Mouse (Mus musculus) C2C12 (cell line): Measurements from ENCODE around the gene Clcn7. TPM values are rescaled to one million over a fixed set of nuclear protein-coding genes. Genes with fewer than 3 reads are reported as not detected.

ENCODE experiments used
- H3K27me3 ChIP-seq: one replicate; pipeline ENCODE4 v1.6.1; 2011; ENCODE audit not compliant: control insufficient read depth, insufficient read depth, insufficient read length
- H3K36me3 ChIP-seq: one replicate; pipeline ENCODE4 v1.6.1; 2011; ENCODE audit not compliant: control insufficient read depth, insufficient read depth
- H3K4me3 ChIP-seq: one replicate; pipeline ENCODE4 v1.5.1; 2011; ENCODE audit warnings: mild to moderate bottlenecking, control low read depth; ENCODE audit not compliant: poor library complexity, insufficient read depth, severe bottlenecking
- H3K79me2 ChIP-seq: one replicate; pipeline ENCODE4 v1.6.1; 2011; ENCODE audit not compliant: control insufficient read depth, insufficient read depth
- H3K79me3 ChIP-seq: one replicate; pipeline ENCODE4 v1.6.1; 2011; ENCODE audit warnings: low read depth, control low read depth
- H3ac ChIP-seq: one replicate; pipeline ENCODE3; 2011; ENCODE audit warnings: low read depth; ENCODE audit not compliant: control insufficient read depth, insufficient read length
- CEBPB ChIP-seq: IDR thresholded peaks from one replicate; pipeline ENCODE4 v1.6.1; 2011; ENCODE audit warnings: low read depth, mild to moderate bottlenecking, control low read depth, moderate library complexity
- CTCF ChIP-seq: IDR thresholded peaks from one replicate; pipeline ENCODE4 v1.5.1; 2011; ENCODE audit not compliant: control insufficient read depth, insufficient read depth, insufficient read length
- FOSL1 ChIP-seq: IDR thresholded peaks from one replicate; pipeline ENCODE4 v1.8.0; 2011; ENCODE audit warnings: mild to moderate bottlenecking, low read length; ENCODE audit not compliant: poor library complexity, insufficient read depth, severe bottlenecking
- MAX ChIP-seq: IDR thresholded peaks from one replicate; pipeline ENCODE4 v1.6.1; 2011; ENCODE audit warnings: mild to moderate bottlenecking, control low read depth
- MYOD1 ChIP-seq: IDR thresholded peaks from one replicate; pipeline ENCODE4 v1.6.1; 2011; ENCODE audit warnings: low read depth; ENCODE audit not compliant: control insufficient read depth, insufficient read length
- MYOG ChIP-seq: IDR thresholded peaks from one replicate; pipeline ENCODE4 v1.6.1; 2011; ENCODE audit not compliant: control insufficient read depth, insufficient read length; ENCODE audit errors: extremely low read depth
- USF1 ChIP-seq: IDR thresholded peaks from one replicate; pipeline ENCODE4 v1.6.1; 2011; ENCODE audit warnings: low read depth, mild to moderate bottlenecking, control low read depth, moderate library complexity
- long read RNA-seq, 2 experiments: library from polyadenylated mRNA; unstranded; transcript quantifications; one replicate each; pipeline ENCODE4 v2.0.0; 2019 to 2020
- polyA plus RNA-seq: library from polyadenylated mRNA; unstranded; fragments of >200 nt; fragmentation: generic; extraction: Trizol; gene quantifications from one replicate; pipeline ENCODE4 v1.2.1, GENCODE M21; 2012; ENCODE audit warnings: missing spikeins

Gene Clcn7
- polyA plus RNA-seq: 19.9 TPM
- long read RNA-seq, experiment 1, full-length matches to known transcripts: 12 of 26 reads
- long read RNA-seq, experiment 1, partial matches to known transcripts: 12 of 26 reads
- long read RNA-seq, experiment 1, other reads (novel, unspliced or antisense): 2 of 26 reads
- long read RNA-seq, experiment 2, full-length matches to known transcripts: 64 of 100 reads
- long read RNA-seq, experiment 2, partial matches to known transcripts: 15 of 100 reads
- long read RNA-seq, experiment 2, other reads (novel, unspliced or antisense): 21 of 100 reads

DNA sequence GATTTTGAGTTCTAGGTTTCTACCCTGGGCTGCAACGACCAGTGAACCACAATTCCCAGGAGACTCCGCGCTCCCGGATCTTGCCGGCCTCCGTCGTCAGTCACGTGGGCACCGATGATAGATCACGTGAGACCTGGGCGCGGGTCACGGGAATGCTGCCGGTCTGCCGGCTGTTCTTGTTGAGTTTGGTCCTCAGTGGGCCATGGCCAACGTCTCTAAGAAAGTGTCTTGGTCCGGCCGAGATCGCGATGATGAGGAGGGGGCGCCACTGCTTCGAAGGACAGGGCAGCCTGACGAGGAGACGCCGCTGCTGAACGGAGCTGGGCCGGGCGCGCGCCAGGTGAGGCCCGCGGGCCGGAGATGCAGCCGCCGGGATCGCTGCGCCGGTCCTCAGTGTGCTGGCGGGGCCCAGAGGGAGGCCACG lies at the start of gene Clcn7:
TSS of gene Clcn7 (plus strand) at position 117 of the 424 bp plus-strand sequence.
- Histone ChIP-seq H3ac (peak within 1 kb of the TSS; percentile 100), H3K36me3 (no peaks in the 10 kb centered on the region), H3K27me3 (no peaks in the 10 kb centered on the region), H3K4me3 (peak within 1 kb of the TSS; percentile 71), H3K79me3 (peaks cover 21% of the 10 kb centered on the region), H3K79me2 (peaks cover 45% of the 10 kb centered on the region)
- peak; percentile 100 for TF ChIP-seq USF1
- no peak for TF ChIP-seq FOSL1
- TF ChIP-seq CTCF: no peak
- TF ChIP-seq MYOD1: no peak
- peak; percentile 56 for TF ChIP-seq MAX
- no peak for TF ChIP-seq CEBPB
- TF ChIP-seq MYOG: no peak

GRCm38 (mm10) chr17:25083444-25083931 lies 49.7 kb upstream of the Clcn7 start, which contains the start of gene Tmem204:
Gene Tmem204, minus strand, starts transcription at chr17:25083591.
- H3K79me3 ChIP-seq: no peaks in the 10 kb centered on the region
- H3K27me3 ChIP-seq: no peaks in the 10 kb centered on the region
- no peaks in the 10 kb centered on the region for H3K79me2 ChIP-seq
- no peak for TF ChIP-seq MYOD1
- no peak for TF ChIP-seq MAX
- no peak for TF ChIP-seq FOSL1
- TF ChIP-seq USF1: no peak
- no peak for TF ChIP-seq CTCF
- no peak for TF ChIP-seq MYOG
- no peak for TF ChIP-seq CEBPB
- H3K36me3 ChIP-seq: no peaks in the 10 kb centered on the region
- no peak within 1 kb of the TSS for H3ac ChIP-seq
- H3K4me3 ChIP-seq: no peak within 1 kb of the TSS

GRCm38 (mm10) chr17:25084835-25085385 lies 48.3 kb upstream of the Clcn7 start:
- Histone ChIP-seq H3K36me3 (no peaks in the 10 kb centered on the region), H3K4me3 (no peak overlapping the region), H3K79me3 (no peaks in the 10 kb centered on the region), H3ac (no peak overlapping the region), H3K27me3 (no peaks in the 10 kb centered on the region), H3K79me2 (no peaks in the 10 kb centered on the region)
- TF ChIP-seq MYOD1: peak; percentile 93
- TF ChIP-seq USF1: no peak
- TF ChIP-seq CTCF: no peak
- no peak for TF ChIP-seq MYOG
- TF ChIP-seq MAX: peak; percentile 57

GRCm38 (mm10) chr17:25086724-25087123 lies 46.5 kb upstream of the Clcn7 start:
- no peaks in the 10 kb centered on the region for H3K36me3 ChIP-seq
- no peaks in the 10 kb centered on the region for H3K27me3 ChIP-seq
- H3ac ChIP-seq: no peak overlapping the region
- no peaks in the 10 kb centered on the region for H3K79me2 ChIP-seq
- no peak overlapping the region for H3K4me3 ChIP-seq
- no peaks in the 10 kb centered on the region for H3K79me3 ChIP-seq
- TF ChIP-seq MAX (no peak), CTCF (no peak)

DNA sequence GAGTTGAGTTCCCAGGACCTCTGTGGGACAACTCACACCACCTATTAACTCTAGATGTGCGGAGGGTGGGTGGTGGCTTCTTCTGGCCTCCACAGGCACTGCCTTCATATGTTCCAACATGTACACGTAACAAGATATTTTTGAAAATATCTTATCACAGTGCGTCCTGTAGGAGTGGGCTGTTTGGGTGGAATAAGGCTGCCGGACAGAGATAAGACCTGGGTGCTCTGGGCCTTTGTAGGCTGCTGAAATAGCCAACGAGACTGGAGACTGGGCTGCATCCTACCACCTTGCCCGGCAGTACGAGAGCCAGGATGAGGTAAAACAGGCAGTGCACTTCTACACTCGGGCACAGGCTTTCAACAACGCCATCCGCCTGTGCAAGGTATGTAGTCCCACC lies 44.0 kb upstream of the Clcn7 start:
- Histone ChIP-seq H3K4me3 (no peak overlapping the region), H3K79me2 (no peaks in the 10 kb centered on the region), H3ac (no peak overlapping the region), H3K27me3 (no peaks in the 10 kb centered on the region), H3K36me3 (no peaks in the 10 kb centered on the region), H3K79me3 (no peaks in the 10 kb centered on the region)
- TF ChIP-seq MYOG (no peak), MYOD1 (no peak), CEBPB (no peak), FOSL1 (no peak), USF1 (no peak), MAX (no peak), CTCF (no peak)

GRCm38 (mm10) chr17:25090450-25090849 lies 42.7 kb upstream of the Clcn7 start:
- H3K79me2 ChIP-seq: no peaks in the 10 kb centered on the region
- H3K27me3 ChIP-seq: no peaks in the 10 kb centered on the region
- H3K79me3 ChIP-seq: no peaks in the 10 kb centered on the region
- TF ChIP-seq MYOG (no peak), FOSL1 (no peak), MYOD1 (no peak), MAX (no peak), USF1 (no peak), CTCF (no peak)
- H3K4me3 ChIP-seq: no peak overlapping the region
- H3K36me3 ChIP-seq: no peaks in the 10 kb centered on the region
- H3ac ChIP-seq: no peak overlapping the region
